Mouse (Mus musculus) liver, adult 2 months (tissue): Measurements from ENCODE around the gene Slc41a2.

Source experiments
- CTCF ChIP-seq: fragments of 200-500 bp; IDR thresholded peaks from 2 replicates; pipeline ENCODE4 v1.5.1; 2011; ENCODE audit warnings: low read depth, low read length, control low read depth
- POLR2A ChIP-seq: fragments of 200-500 bp; IDR thresholded peaks from 2 replicates; pipeline ENCODE4 v1.6.1; 2011; ENCODE audit warnings: low read length, control low read depth; ENCODE audit not compliant: insufficient read depth; ENCODE audit errors: extremely low read depth

- TF ChIP-seq CTCF (no peak), POLR2A (no peak)
Measured at GRCm38 (mm10) chr10:83248036-83248435, 89.6 kb downstream of the Slc41a2 start.
